Mouse (Mus musculus) ES-Bruce4 (cell line): ENCODE measurements around the gene Suz12.

Experiments used
- EP300 ChIP-seq: IDR thresholded peaks from 2 replicates; pipeline ENCODE4 v1.6.1; 2011; ENCODE audit warnings: low read depth, low read length; ENCODE audit not compliant: insufficient read depth
- POLR2A ChIP-seq: IDR thresholded peaks from one replicate; pipeline ENCODE4 v1.8.1; 2011; ENCODE audit warnings: low read length; ENCODE audit not compliant: insufficient read depth

GRCm38 (mm10) chr11:80050088-80050487 lies 57.2 kb downstream of the Suz12 start:
- TF ChIP-seq POLR2A (no peak), EP300 (no peak)
